In the genomic region with DNA sequence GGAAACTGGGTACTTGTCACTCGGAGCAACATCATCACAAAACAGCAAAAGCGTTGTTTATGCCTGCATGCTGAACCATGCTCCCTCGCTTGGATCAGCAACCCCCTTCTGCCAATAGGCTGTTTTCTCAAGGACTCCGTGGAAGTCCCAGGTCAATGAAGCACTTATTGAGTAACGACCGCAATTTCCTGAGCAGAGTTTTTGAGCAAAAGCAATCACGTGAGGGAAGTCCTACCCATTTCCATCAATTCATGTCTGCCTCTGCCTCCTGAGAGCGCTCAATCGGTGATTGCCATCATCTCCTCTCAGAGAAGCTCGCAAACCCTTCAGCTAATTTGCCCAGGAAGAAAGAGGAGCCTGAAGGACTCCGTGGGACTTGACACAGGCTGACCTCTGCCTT, we compare ENCODE assay signal across 12 mouse cellular contexts.
DNase-seq lines count a peak whose midpoint lies in the region; ATAC-seq lines count a peak whose summit lies in the region.
"Had no signal": no experiment of that assay in that cellular context is flagged by ENCODE, and none has a peak within 500 bp of the region (broad histone marks: within the 10 kb centered on the region; RNA-seq: fewer than 3 reads in every experiment).

No protein-coding gene starts in this region.

- peak; percentile 14 to 58 for DNase-seq in heart, adult 18-20 months
- no peak for DNase-seq in neural tube, embryonic 10.5 days (ENCODE audit: extremely low spot score, low spot score)
- DNase-seq in urinary bladder, postnatal 14 days (ENCODE audit: low spot score): no peak
- no peak for DNase-seq in adrenal gland, postnatal 25 days

- no peak overlapping the region for H3K27ac ChIP-seq in heart, embryonic 11.5 days (ENCODE audit: low read depth, low read length)
- no peak overlapping the region for H3K27ac ChIP-seq in neural tube, embryonic 13.5 days (replicated peaks)
- no peak overlapping the region for H3K27ac ChIP-seq in limb, embryonic 15.5 days
- H3K27ac ChIP-seq: neural tube, embryonic 12.5 days; stomach, postnatal 0 days had no signal

- no peak for ATAC-seq in heart, embryonic 11.5 days (replicated peaks; ENCODE audit: insufficient number of reproducible peaks, low FRiP score, low TSS enrichment)
- no peak for ATAC-seq in neural tube, embryonic 13.5 days (ENCODE audit: low read depth)
- no peak for ATAC-seq in limb, embryonic 15.5 days (ENCODE audit: insufficient number of reproducible peaks, low FRiP score, low TSS enrichment, low read depth)
- ATAC-seq in monocyte, adult 5-6 weeks (replicated peaks; ENCODE audit: insufficient number of reproducible peaks, low FRiP score, low TSS enrichment, poor library complexity, severe bottlenecking): no peak
- ATAC-seq: intestine, postnatal 0 days had no signal

- H3K4me2 ChIP-seq in heart, embryonic 11.5 days: no peak overlapping the region
- peak overlapping the region; percentile 1; the same call in 1 of the 2 replicates for H3K4me2 ChIP-seq in neural tube, embryonic 13.5 days
- H3K4me2 ChIP-seq in limb, embryonic 15.5 days: peak overlapping the region; percentile 1; the same call in 1 of the 2 replicates
- H3K4me2 ChIP-seq: neural tube, embryonic 12.5 days had no signal

- no peak overlapping the region for H3K4me3 ChIP-seq in heart, embryonic 11.5 days (ENCODE audit: low read depth, low read length)
- no peak overlapping the region for H3K4me3 ChIP-seq in neural tube, embryonic 13.5 days
- H3K4me3 ChIP-seq in limb, embryonic 15.5 days: no peak overlapping the region
- H3K4me3 ChIP-seq: megakaryocyte, embryonic 14.5 days; neural tube, embryonic 12.5 days had no signal

- H3K9me3 ChIP-seq in heart, embryonic 11.5 days (replicated peaks; ENCODE audit: control insufficient read depth, low read length): no peaks in the 10 kb centered on the region
- H3K9me3 ChIP-seq in neural tube, embryonic 13.5 days: no peaks in the 10 kb centered on the region
- no peaks in the 10 kb centered on the region for H3K9me3 ChIP-seq in limb, embryonic 15.5 days
- H3K9me3 ChIP-seq: megakaryocyte, embryonic 14.5 days; neural tube, embryonic 12.5 days had no signal

- WGBS in heart, embryonic 11.5 days (ENCODE audit: insufficient replicate concordance): 48% methylated on average over 11 of the region's 11 CpGs
- 19% methylated on average over 11 of the region's 11 CpGs for WGBS in neural tube, embryonic 13.5 days
- WGBS in limb, embryonic 15.5 days: 24% methylated on average over 11 of the region's 11 CpGs

- no peak overlapping the region for H3K9ac ChIP-seq in heart, embryonic 11.5 days (ENCODE audit: low read depth, low read length)
- H3K9ac ChIP-seq in neural tube, embryonic 13.5 days: no peak overlapping the region
- no peak overlapping the region for H3K9ac ChIP-seq in limb, embryonic 15.5 days
- H3K9ac ChIP-seq: neural tube, embryonic 12.5 days had no signal

- no peaks in the 10 kb centered on the region for H3K36me3 ChIP-seq in heart, embryonic 11.5 days (ENCODE audit: control insufficient read depth, insufficient read depth, low read length)
- H3K36me3 ChIP-seq in neural tube, embryonic 13.5 days: no peaks in the 10 kb centered on the region
- H3K36me3 ChIP-seq in limb, embryonic 15.5 days: no peaks in the 10 kb centered on the region
- H3K36me3 ChIP-seq: neural tube, embryonic 12.5 days had no signal

- H3K27me3 ChIP-seq in heart, embryonic 11.5 days (ENCODE audit: control insufficient read depth, insufficient read depth, low read length): peaks cover 24% of the 10 kb centered on the region
- H3K27me3 ChIP-seq in neural tube, embryonic 13.5 days: peaks cover 10% of the 10 kb centered on the region
- H3K27me3 ChIP-seq in limb, embryonic 15.5 days: peaks cover 53% of the 10 kb centered on the region
- H3K27me3 ChIP-seq: neural tube, embryonic 12.5 days had no signal

- no peaks in the 10 kb centered on the region for H3K4me1 ChIP-seq in heart, embryonic 11.5 days (ENCODE audit: control insufficient read depth, insufficient read depth, low read length)
- peaks cover 15% of the 10 kb centered on the region for H3K4me1 ChIP-seq in neural tube, embryonic 13.5 days (replicated peaks)
- H3K4me1 ChIP-seq in limb, embryonic 15.5 days: peaks cover 14% of the 10 kb centered on the region
- H3K4me1 ChIP-seq: neural tube, embryonic 12.5 days had no signal

Comparison
In these comparisons a context has a peak if more than half of its experiments do, and no peak if none do; other contexts are left out.
1. DNase-seq: peak in heart, adult 18-20 months (2 of 2); none in neural tube, embryonic 10.5 days (single experiment), urinary bladder, postnatal 14 days (single experiment) and adrenal gland, postnatal 25 days (single experiment).